Mouse (Mus musculus): Measurements from ENCODE around the gene Src.

DNA sequence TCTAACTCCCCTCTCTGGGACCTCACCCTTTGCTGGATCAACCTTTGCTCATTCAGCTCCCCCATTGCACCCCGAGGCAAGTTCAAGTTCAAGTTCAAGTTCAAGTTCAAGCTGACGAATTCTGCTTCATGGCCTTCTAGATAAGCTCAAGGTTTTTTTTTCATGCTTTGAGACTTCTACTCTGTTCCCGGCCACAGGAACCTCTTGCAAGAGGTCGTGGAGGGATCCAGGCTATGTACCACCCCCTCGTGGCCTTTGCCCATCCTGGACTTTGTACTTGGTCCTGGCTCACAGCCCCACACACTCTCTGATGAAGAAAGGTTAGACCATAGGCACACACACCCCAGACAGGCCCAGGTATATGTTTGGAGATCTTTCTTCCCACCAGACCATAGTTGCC, 90.9 kb downstream of the Src start:
- no peak for TF ChIP-seq CTCF (IDR thresholded peaks at IDR 0.05; ENCODE audit: low read depth)
- 0 out of 2 replicates have a peak, but pooled peaks have one; percentile 11 for TF ChIP-seq EP300 (IDR thresholded peaks at IDR 0.05; ENCODE audit: low read depth)
